Mouse (Mus musculus): ENCODE data around the gene Fam57b.

The Fam57b gene

DNA sequence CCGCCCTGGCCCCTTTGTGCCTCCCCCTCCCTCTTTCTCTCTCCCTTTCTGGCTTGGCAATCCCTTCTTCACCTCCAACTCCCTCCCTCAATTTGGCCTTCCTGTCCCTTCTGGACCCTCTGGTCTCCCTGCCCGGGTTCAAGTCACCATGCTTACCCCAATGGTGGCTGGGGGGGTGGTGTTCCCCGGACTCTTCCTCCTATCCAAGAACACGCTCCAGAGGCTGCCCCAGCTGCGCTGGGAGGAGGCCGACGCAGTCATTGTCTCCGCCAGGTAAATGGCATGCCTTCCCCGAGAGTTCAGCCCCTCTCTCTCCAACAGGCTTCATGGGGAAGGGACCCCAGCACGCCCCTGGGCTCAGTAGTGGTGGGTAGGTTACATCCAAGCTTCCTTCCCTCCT, 26.5 kb downstream of the Fam57b start:
- no peak for ATAC-seq (ENCODE audit: low TSS enrichment)

DNA sequence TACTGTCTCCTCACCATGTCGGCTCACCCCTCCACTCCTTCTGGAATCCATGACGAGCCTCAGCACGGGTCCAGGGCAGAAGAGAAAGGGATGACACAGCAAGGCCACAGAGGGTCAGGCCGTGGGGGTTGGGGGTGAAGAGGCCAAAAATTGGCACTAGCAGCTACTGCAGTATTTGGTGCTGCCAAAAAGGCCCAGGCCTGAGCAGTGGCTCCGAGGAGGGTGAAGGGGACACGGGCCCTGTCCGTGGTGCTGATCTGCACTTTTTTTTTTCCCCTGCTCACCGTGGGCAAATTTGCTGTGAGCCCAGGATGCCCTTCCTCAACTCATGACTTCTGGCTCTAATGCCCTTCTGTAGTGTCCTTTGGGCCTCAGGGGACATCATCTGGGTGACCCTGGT, 27.9 kb downstream of the Fam57b start:
- no peak for ATAC-seq (ENCODE audit: low TSS enrichment)

DNA sequence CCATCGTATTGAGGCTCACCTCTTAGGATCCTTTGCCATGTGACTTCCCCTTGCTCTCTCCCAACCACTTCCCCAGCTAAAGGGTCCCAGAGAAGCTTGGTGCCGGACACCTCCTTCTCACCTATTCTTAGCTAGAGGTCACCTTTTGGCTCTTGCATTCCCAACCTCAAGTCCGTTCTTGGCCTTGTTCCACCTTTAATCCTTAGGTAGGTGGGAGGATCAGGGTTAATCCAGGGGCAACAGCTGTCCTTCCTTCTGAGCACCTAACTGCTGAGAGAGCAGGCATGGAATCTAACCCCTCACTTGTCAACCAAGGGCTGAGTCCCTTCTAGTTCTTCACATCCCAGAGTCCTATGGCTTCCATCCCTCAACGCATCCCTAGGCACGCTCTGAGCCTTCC, 28.5 kb downstream of the Fam57b start:
- ATAC-seq (ENCODE audit: low TSS enrichment): no peak

DNA sequence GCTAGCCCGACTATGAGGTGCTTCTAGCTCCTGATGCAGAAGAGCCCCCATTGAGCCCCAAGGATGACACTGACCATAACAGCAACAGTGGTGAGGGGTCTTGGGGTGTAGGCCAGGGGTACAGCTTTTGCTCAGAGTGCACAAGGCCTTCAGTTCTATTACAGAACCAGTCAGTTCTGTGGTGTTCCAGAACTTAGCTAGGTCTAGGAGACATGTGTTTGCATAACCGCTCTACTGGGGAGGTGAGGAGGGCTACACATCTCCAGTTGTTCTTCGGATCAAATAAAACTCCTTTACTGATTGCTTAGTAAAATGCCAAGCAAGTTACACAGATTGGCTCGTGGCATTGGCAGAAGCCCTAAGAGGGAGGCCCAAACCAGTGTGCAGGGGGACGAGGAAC, 34.1 kb downstream of the Fam57b start, which contains the start of gene 4930451I11Rik:
4930451I11Rik (minus strand) TSS at position 101 of the 400 bp plus-strand sequence.
- ATAC-seq (ENCODE audit: low TSS enrichment): peak; percentile 22; the same call in 1 of the 2 replicates

DNA sequence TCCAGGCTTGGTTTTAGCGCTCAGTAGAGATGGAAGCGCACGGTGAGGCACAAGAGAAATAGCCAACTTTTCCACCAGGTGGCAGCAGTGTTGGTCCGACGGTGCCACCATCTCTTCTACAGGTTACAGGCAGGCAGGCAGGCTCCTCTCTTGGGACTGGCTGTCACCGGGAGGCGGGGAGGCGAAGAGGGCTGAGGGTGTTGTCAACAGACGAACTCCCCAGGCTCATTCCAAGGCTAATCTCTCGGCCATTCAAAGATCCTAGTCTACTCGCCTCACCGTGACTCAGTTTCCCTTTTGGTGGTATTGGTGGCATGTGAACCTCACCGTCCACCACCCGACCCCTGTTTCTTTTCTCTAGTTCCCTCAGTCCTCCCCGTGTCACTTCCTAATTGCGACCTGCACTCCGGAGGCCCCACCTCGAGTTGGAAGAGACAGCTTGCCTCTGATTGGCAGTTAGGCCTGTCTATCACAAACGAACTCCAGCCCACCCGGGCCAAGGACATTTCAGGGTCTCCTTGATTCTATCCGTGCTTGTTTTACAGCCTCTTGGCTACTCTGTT, 34.6 kb downstream of the Fam57b start:
- ATAC-seq (ENCODE audit: low TSS enrichment): peak; percentile 88; the same call in 1 of the 2 replicates

DNA sequence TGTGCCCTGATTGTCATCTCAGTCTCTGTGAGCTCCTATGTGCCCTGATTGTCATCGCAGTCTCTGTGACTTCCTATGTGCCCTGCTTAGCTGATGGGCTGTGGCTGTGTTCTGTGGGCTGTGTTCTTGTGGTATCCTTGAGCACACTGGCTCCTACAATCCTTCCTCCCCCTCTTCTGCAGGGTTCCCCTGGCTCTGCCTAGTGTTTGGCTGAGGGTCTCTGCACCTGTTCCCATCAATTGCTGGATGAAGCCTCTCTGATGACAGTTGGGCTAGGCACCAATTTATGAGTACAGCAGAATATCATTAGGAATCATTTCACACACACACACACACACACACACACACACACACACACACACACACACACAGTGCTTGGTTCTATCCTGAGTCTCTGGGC, 35.8 kb downstream of the Fam57b start:
- no peak for ATAC-seq (ENCODE audit: low TSS enrichment)

DNA sequence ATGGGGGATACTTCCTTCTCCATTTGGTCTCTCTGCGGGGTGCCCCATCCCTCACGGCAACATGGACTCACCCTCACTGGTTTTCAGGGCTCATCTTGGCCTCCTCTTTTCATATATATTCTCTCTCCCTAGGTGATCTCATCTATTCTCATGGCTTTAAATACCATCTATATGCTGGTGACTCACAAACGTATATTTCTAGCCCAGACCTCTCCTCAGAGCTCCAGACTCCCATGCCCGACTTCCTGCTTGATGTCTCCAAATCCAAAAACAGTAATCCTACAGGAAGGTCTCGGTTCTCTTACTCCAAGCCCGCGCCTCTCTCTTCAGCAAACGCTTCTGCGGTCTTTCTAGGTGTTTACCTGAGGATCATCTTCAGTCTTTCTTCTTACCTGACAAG, 45.8 kb downstream of the Fam57b start:
- ATAC-seq (ENCODE audit: low TSS enrichment): peak; percentile 69; the same call in 1 of the 2 replicates

DNA sequence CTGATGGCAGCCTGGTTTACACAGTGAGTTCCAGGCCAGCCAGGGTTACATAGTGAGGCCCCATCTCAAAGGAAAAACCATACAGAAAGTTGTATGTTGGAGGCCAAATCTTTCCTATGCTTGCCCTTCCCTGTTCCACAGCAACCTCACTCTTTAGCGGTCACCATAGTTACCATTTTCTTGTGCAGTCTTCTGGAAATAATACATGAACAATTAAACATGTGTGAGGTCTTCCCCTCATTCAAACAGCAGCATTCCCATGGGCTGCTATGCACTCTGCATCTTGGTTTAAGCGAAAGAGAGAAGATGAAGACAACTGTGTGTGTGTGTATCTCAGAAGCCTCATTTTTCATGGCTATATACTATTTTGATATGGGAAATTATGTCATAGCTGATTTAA, 48.0 kb downstream of the Fam57b start:
- no peak for ATAC-seq (ENCODE audit: low TSS enrichment)

DNA sequence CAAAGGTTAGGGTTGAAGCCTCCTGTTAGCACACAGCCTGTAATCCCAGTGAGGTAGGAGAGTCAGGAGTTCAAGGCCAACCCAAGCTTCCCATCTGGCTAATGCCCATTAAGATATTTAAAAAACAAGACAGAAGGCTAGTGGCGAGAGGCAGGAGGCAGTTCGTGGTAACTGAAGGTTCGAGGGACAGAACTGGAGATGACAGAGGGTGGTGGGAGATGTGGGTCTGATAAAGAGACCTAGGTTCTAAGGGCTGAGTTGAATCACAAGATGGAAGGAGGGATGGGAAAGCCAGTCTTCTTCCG, 49.6 kb downstream of the Fam57b start, which contains the start of gene Doc2a:
Doc2a (plus strand) TSS at position 301 of the 305 bp plus-strand sequence.
- ATAC-seq (ENCODE audit: low TSS enrichment): no peak

DNA sequence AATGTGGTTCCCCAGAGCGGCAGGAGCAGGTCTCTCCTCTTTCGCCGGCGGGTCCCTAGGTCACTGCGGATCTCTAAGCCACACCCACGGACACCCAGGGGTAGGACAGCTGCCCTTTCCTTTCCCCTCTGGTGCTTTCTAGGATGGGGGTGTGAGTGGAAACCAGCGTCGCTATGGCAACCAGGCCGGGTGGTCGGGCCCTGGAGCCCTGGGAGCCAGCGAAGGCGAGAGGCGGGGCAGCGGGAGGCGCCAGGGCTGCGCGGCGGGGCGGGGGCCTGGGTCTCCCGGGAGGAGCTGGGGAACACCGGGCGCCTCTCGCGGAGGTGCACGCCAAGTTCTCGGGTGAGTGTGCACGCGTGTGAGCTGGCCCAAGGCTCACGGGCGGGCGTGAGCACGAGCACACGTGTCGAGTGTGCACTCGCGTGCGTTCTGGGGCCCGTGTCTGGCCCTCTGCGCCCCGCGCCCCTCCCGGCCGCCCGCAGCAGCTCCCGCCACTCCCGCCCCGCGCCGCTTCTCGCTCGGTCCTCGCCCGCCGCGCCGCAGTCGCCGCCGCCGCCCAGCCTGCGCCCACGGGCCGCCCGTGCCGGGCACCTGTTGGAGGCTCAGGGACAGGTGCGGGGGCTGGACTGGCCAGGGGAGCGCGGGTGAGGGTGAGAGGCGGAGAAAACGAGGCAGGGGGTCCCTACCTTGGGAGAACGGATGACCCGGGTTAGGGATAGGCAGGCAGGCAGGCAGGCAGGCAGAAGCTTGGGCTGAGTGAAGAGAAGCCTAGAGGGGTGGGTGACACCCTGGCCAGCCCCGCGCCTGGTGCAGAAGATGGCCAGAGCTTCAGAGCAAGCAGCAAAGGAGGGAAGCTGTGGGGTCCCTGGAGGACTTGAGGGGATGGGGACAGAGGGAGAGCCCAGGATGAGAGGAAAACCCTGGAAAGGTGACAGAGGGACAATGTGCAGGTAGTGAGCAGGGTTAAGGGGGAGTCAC, 50.2 kb downstream of the Fam57b start:
- ATAC-seq (ENCODE audit: low TSS enrichment): no peak

DNA sequence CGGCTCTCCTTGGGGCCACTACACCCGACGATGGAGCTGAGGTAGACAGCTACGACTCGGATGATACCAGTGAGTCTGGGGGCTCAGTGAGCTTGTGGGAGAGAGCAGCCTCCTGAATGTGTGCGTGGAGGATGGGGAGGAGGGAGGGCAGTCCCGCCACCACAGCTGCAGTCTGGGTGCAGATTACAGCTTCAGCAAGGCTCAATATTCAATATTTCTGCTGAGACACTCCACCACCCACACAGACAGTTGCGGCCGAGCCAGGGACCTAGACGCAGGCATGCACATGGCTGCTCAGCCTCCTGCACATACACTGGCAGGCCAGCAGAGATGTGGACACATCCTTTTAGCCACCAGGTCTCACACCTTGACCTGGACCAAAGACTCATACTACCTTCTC, 51.3 kb downstream of the Fam57b start:
- ATAC-seq (ENCODE audit: low TSS enrichment): peak; percentile 76

DNA sequence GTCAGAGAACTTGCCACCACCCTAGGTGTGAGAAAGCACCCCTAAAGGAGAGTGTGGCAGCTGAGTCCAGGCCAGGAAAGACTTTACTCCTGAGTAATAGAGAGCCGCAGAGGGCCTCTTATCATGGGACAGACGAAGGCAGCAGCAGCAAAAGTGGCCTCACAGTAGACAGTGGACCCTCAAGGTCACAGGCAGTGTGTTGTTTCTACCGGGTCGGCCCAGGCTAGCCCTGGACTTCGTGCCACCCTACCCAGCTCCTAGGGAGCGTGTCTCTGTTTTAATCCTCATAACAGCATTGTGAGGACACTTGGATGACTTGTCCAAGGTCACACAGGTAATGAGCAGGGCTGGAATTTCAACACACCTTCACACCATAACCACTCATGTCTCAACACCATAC, 52.7 kb downstream of the Fam57b start:
- no peak for ATAC-seq (ENCODE audit: low TSS enrichment)

DNA sequence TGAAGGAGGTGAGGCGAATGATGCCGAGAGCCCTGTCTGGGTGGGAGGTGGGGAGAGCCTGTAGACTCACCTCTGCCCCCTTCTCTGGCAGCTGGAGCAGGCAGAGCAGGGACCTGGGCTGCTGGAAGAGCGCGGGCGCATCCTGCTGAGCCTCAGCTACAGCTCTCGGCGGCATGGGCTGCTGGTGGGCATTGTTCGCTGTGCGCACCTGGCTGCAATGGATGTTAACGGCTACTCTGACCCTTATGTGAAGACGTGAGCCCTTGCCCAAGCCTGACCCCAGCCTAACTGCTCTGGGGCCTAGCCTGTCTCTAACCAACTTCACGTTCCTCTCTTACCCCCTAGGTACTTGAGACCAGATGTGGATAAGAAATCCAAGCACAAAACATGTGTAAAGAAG, 53.7 kb downstream of the Fam57b start:
- no peak for ATAC-seq (ENCODE audit: low TSS enrichment)

DNA sequence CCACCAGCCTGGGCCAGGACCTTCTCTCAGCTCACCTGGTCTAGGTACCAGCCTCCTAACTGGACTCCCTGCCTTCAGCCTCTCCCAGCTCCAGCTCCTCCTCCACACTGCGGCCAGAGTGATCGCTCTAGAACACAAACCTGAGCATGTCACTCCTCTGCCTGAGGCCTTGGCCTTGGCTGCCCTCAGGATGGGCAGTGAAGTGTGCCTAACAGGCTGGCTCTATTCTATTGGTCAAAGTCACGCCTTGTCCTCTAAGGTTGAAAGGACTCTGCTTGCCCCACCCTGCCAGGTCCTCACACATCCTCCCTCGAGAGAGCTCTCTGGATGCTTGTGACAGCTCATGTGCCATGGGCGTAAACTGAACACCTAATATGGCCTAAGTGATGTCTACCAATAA, 56.0 kb downstream of the Fam57b start:
- ATAC-seq (ENCODE audit: low TSS enrichment): no peak

DNA sequence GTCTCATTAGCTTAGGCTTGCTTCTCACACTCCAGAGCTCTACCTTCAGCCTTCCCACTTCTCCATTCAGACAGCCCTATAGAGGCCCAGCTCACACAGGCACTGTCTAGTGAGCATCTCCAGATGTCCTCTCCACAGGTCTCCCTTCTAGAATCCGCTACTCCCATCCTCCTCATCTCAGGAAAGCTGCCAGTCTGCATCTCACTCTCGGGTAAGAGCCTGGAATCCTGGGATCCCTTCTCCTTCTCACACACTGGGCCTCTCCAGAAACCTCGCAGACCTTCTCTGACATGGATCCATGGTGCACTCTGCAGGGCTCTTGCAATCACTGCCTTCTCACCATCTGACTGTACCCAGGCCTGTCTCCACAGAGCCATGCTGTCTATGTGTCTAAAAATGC, 58.2 kb downstream of the Fam57b start:
- ATAC-seq (ENCODE audit: low TSS enrichment): peak; percentile 21; the same call in 1 of the 2 replicates

DNA sequence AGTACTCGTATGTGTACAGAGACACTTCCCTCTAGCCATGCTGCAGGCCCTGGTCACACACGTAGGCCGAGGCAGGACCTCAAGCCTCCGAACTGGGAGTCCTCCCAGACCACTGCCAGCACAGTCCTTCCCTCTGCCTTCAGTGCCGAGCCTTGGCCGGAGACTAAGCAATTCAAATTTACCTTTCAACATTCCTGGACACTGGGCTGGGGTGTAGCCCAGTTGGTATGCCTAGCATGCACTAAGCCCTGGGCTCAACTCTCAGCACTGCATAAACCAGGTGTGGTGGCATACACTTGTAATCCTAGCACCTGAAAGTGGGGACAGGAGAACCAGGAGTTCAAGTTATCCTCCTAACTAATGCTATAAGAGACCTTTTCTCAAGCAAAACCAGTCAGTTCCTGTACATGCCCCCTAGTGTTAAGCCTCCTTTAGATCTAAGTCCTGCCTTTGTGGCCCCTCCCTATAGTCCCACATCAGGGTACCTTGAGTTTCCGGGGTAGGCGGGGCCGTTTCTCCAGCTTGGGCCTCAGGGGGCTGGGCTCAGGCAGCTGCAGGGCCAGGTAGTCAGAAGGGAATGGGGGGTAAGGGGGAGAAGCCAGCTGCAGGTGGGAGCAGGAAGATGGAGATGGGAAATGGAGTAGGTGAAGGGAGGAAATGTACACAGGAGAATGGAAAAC, 59.4 kb downstream of the Fam57b start:
- ATAC-seq (ENCODE audit: low TSS enrichment): no peak

DNA sequence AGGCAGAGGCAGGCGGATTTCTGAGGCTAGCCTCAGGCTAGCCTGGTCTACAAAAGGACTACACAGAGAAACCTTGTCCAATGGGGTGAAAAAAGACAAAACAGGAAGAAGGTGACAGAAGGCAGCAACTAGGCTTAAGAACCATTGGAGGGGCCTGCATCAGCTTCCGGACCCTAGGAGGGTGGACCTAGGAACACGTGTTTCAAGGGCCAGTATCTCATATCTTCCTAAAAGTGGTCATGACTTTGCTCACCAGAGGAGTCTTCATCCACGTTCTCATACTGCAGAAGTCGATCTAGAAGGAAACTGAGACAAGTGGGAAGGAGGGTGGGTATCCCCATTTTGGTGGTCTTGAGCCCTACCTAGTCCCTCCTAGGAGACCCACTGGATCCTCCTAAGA, 63.5 kb downstream of the Fam57b start:
- no peak for ATAC-seq (ENCODE audit: low TSS enrichment)

DNA sequence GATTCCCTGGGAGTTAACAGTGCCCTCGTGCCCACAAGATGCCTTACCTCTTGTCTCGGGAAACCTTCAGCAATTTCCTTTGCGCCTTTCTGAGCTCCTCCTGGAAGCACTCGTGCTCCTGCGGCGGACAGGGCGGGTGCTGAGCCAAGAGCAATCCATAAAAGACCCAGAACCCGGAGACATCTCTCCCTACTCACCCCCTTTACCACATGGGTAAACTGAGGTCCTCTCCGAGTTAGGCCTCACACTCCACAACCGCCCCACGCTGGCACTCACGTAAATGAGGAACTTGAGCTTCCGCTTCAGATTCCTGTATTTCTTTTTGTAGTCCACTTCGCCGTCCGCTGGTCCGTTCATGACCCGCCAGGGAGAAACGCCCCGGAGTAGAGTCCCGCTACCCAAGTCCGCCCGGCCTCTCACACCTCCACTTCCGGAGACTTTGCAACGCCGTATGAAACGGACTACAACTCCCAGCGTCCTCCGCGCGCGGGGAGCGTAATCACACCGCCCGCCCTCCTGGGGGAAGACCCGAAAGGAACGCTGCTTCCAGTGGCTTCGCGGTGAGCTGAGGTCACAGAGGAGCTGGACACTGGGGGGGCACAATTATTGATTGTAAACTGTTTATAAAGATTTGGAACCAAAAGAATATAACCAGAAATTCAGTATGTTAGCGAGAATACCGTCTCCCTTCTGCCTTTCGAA, 64.1 kb downstream of the Fam57b start, which contains the start of gene Hirip3:
Hirip3 (plus strand) TSS at position 544 of the 702 bp plus-strand sequence.
- peak; percentile 83 for ATAC-seq (ENCODE audit: low TSS enrichment)

DNA sequence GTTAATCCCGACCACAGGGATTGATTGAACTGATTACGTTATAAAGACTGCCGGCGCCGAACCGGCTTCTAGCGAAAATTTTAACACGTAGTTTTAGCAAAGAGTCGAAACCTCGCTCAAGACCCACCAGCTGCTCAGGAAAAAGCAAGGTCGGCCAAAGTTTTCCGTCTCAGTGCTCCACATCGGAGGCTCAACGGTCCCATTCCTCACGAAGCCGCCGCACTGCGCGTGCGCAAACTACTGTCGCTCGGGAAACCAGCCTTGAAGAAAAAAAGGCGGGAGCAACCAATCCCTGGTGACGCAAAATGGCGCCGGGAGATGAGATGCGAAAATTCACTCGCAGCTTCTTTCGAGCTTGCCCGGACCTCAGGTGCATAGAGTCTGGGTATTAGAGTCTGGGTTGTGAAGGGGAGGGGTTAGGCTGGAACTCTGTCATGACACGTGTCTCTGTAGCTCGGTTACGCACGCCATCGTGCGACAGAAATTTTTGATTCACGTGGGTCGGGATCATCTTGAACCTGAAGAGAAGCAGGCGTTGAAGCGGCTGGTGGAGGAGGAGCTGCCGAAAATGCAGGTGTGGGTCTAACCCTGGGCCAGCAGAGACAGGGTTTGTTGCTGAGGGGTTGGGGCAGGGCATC, 64.8 kb downstream of the Fam57b start, which contains the start of gene Ino80e:
Ino80e (minus strand) TSS at position 231 of the 638 bp plus-strand sequence.
- peak; percentile 73 for ATAC-seq (ENCODE audit: low TSS enrichment)

DNA sequence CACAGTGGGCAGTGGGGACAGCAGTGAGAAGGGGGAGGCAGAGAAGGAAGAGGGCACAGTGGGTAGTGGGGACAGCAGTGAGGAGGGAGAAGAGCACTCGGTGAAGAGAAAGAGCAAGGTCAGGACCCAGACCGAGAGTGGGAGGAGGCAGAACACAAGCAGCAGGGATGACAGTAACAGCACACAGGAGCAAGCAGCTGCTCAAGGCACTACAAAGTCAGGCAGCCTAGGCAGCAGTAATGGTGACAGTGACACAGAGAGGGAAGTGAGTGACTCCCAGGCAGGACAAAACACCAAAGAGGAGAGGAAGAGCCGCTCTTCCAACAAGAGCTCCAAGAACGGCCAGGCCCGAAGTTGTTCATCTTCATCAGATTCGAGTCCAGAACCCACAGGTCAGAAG, 66.3 kb downstream of the Fam57b start:
- ATAC-seq (ENCODE audit: low TSS enrichment): no peak

DNA sequence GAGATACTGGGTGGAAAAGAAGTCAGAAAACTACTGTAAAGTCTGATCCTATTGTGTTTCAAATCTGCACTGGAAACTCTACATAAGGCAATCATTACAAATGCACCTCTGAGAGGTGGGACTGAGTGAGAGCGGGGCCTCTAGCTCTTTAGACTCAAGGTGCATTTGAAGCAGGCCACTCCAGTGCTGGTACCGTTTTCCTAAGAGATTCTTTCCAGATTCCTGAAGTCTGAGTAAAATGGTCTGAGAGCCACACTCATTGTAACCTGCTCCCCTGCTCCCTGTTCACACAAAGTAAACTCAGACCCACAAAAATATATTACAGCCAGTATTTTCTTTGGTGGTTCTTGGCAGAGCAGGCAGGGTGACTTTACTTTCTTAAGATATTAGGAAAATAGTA, 70.1 kb downstream of the Fam57b start:
- ATAC-seq (ENCODE audit: low TSS enrichment): no peak
